Comparison of ENCODE assay signal across 19 mouse cellular contexts in genomic region chr8:13109416-13109960, GRCm38 (mm10). TPM values are rescaled to one million over a fixed set of nuclear protein-coding genes. Genes with fewer than 3 reads are reported as not detected.
DNase-seq lines count a peak whose midpoint lies in the region; ATAC-seq and TF ChIP-seq lines count a peak whose summit lies in the region.
"Had no signal": no experiment of that assay in that cellular context is flagged by ENCODE, and none has a peak within 500 bp of the region (broad histone marks: within the 10 kb centered on the region; RNA-seq: fewer than 3 reads in every experiment).

No protein-coding gene starts in this region.

- TF ChIP-seq POLR2A in testis, adult 2 months (IDR thresholded peaks at IDR 0.05; ENCODE audit: control insufficient read depth, low read depth, low read length): no peak

- TF ChIP-seq CTCF in testis, adult 2 months (IDR thresholded peaks at IDR 0.05; ENCODE audit: control insufficient read depth, insufficient read depth, insufficient replicate concordance, low read depth, low read length): no peak
- TF ChIP-seq CTCF in liver, embryonic 14.5 days (IDR thresholded peaks at IDR 0.05; ENCODE audit: low read depth): no peak

- 50% methylated on average over 1 of the region's 1 CpGs for WGBS in liver, embryonic 14.5 days (ENCODE audit: insufficient replicate concordance)

- no peak for DNase-seq in testis, postnatal 10 days (ENCODE audit: low spot score)
- DNase-seq in liver, embryonic 14.5 days (ENCODE audit: low read depth in 3 of 3, low spot score in 3 of 3): no peak
- no peak for DNase-seq in thymus, postnatal 25 days
- DNase-seq in kidney, adult 11 months: no peak
- DNase-seq: B cell, adult 2 months; cerebellum, adult 8-10 months; gastrocnemius, postnatal 36 days; thymus, postnatal 4 days had no signal

- no peak overlapping the region; the same call in 1 of the 2 replicates for H3K9ac ChIP-seq in liver, embryonic 14.5 days (replicated peaks)

- H3K27me3 ChIP-seq in erythroblast, embryonic 14.5 days (ENCODE audit: control insufficient read depth): no peaks in the 10 kb centered on the region
- no peaks in the 10 kb centered on the region for H3K27me3 ChIP-seq in testis, adult 2 months (ENCODE audit: control insufficient read depth, insufficient read depth, low read length)
- H3K27me3 ChIP-seq in liver, embryonic 14.5 days (ENCODE audit: control insufficient read depth, insufficient read depth, low read length): no peaks in the 10 kb centered on the region
- H3K27me3 ChIP-seq: megakaryocyte, embryonic 14.5 days had no signal

- no peaks in the 10 kb centered on the region for H3K9me3 ChIP-seq in erythroblast, embryonic 14.5 days (ENCODE audit: control insufficient read depth, low read length)
- H3K9me3 ChIP-seq in liver, embryonic 14.5 days (ENCODE audit: control insufficient read depth, low read length): no peaks in the 10 kb centered on the region
- H3K9me3 ChIP-seq: megakaryocyte, embryonic 14.5 days had no signal

- TF ChIP-seq EP300 in liver, embryonic 14.5 days (IDR thresholded peaks at IDR 0.05; ENCODE audit: low read depth): no peak

- H3K4me3 ChIP-seq in erythroblast, embryonic 14.5 days (replicated peaks): peak overlapping the region; percentile 99
- no peak overlapping the region for H3K4me3 ChIP-seq in testis, adult 2 months (ENCODE audit: control insufficient read depth, low read depth, low read length)
- H3K4me3 ChIP-seq in liver, embryonic 14.5 days (ENCODE audit: insufficient read depth in 1 of 2, low read depth in 2 of 2, low read length in 2 of 2): peak overlapping the region in 1 of 2 experiments; percentile 95; a peak in 2 of 4 replicates
- H3K4me3 ChIP-seq: megakaryocyte, embryonic 14.5 days had no signal

- peak overlapping the region; percentile 80 for H3K4me2 ChIP-seq in liver, embryonic 14.5 days (ENCODE audit: low read depth)

- peak overlapping the region; percentile 16; the same call in 1 of the 2 replicates for H3K27ac ChIP-seq in testis, adult 2 months (ENCODE audit: control insufficient read depth, insufficient read depth, low read depth, low read length)
- H3K27ac ChIP-seq in liver, embryonic 14.5 days: peak overlapping the region; percentile 92

- peaks cover 64% of the 10 kb centered on the region for H3K4me1 ChIP-seq in erythroblast, embryonic 14.5 days (ENCODE audit: control insufficient read depth)
- H3K4me1 ChIP-seq in testis, adult 2 months (ENCODE audit: control insufficient read depth, insufficient read depth, low read length): peaks cover 2% of the 10 kb centered on the region; the same call in 1 of the 2 replicates
- peaks cover 29 to 31% of the 10 kb centered on the region in 2 experiments for H3K4me1 ChIP-seq in liver, embryonic 14.5 days (replicated peaks; ENCODE audit: control insufficient read depth in 2 of 2, insufficient read depth in 2 of 2, low read length in 1 of 2)

- ATAC-seq in erythroblast, adult 5-6 weeks (replicated peaks; ENCODE audit: low FRiP score, poor library complexity, severe bottlenecking): no peak
- no peak for ATAC-seq in liver, embryonic 14.5 days (ENCODE audit: insufficient read depth)
- ATAC-seq: forebrain, embryonic 16.5 days; hindbrain, embryonic 16.5 days; intestine, embryonic 16.5 days; midbrain, embryonic 16.5 days had no signal

- peaks cover 73% of the 10 kb centered on the region for H3K36me3 ChIP-seq in erythroblast, embryonic 14.5 days (ENCODE audit: control insufficient read depth)
- H3K36me3 ChIP-seq in testis, adult 2 months (ENCODE audit: control insufficient read depth, insufficient read depth, low read length): no peaks in the 10 kb centered on the region; the same call in 1 of the 2 replicates
- H3K36me3 ChIP-seq in liver, embryonic 14.5 days (replicated peaks; ENCODE audit: control insufficient read depth, insufficient read depth, low read depth): peaks cover 12% of the 10 kb centered on the region

RNA-seq across cellular contexts. Expression of gene Cul4a, which starts 4.1 kb away (rescaled TPM):
- 2.4 and 3.6 TPM in 2 replicates for polyA plus RNA-seq in erythroblast, embryonic 14.5 days (2012)
- 390 and 405 TPM in 2 replicates for total RNA-seq in erythroblast, adult 5-6 weeks (2015; ENCODE audit: low replicate concordance)
- 552 and 664 TPM in 2 replicates for total RNA-seq in erythroblast, adult 5-6 weeks (2017; ENCODE audit: low replicate concordance)
- polyA plus RNA-seq in testis, adult 2 months (2012; rRNA removed): 65.5 and 68.3 TPM in 2 replicates
- polyA plus RNA-seq in liver, embryonic 14.5 days (2012; rRNA removed): 38.9 and 48.5 TPM in 2 replicates
- polyA plus RNA-seq in liver, embryonic 14.5 days (2014; fragmentation: Nextera tagmentation; extraction: Ambion mirVana): 68.8 and 83.0 TPM in 2 replicates

RNA-seq across cellular contexts. Expression of gene Pcid2, which starts 4.2 kb away (rescaled TPM):
- polyA plus RNA-seq in erythroblast, embryonic 14.5 days (2012): 0.54 and 1.6 TPM in 2 replicates
- total RNA-seq in erythroblast, adult 5-6 weeks (2015; ENCODE audit: low replicate concordance): 7.5 and 8.6 TPM in 2 replicates
- 7.8 and 12.1 TPM in 2 replicates for total RNA-seq in erythroblast, adult 5-6 weeks (2017; ENCODE audit: low replicate concordance)
- 54.1 and 61.8 TPM in 2 replicates for polyA plus RNA-seq in testis, adult 2 months (2012; rRNA removed)
- polyA plus RNA-seq in liver, embryonic 14.5 days (2012; rRNA removed): 9.9 and 10.9 TPM in 2 replicates
- 12.3 and 13.2 TPM in 2 replicates for polyA plus RNA-seq in liver, embryonic 14.5 days (2014; fragmentation: Nextera tagmentation; extraction: Ambion mirVana)

RNA-seq across cellular contexts. Expression of gene Proz, which starts 48.8 kb away (rescaled TPM):
- polyA plus RNA-seq in erythroblast, embryonic 14.5 days (2012): 0.02 and 0.07 TPM in 2 replicates
- total RNA-seq in erythroblast, adult 5-6 weeks (2015; ENCODE audit: low replicate concordance): not detected in 2 replicates
- total RNA-seq in erythroblast, adult 5-6 weeks (2017; ENCODE audit: low replicate concordance): not detected in 2 replicates
- 0.07 and 0.18 TPM in 2 replicates for polyA plus RNA-seq in testis, adult 2 months (2012; rRNA removed)
- 22.6 and 24.6 TPM in 2 replicates for polyA plus RNA-seq in liver, embryonic 14.5 days (2012; rRNA removed)
- 30.2 and 31.1 TPM in 2 replicates for polyA plus RNA-seq in liver, embryonic 14.5 days (2014; fragmentation: Nextera tagmentation; extraction: Ambion mirVana)
- total RNA-seq: gastrocnemius, postnatal 36 days; hematopoietic stem cell, adult 5-6 weeks; layer of hippocampus, postnatal 10 days; left cerebral cortex, adult 8-10 months had no signal

RNA-seq across cellular contexts. Expression of gene Lamp1, which starts 49.5 kb away (rescaled TPM):
- polyA plus RNA-seq in erythroblast, embryonic 14.5 days (2012): 11.0 and 19.7 TPM in 2 replicates
- 101 and 131 TPM in 2 replicates for total RNA-seq in erythroblast, adult 5-6 weeks (2015; ENCODE audit: low replicate concordance)
- 103 and 130 TPM in 2 replicates for total RNA-seq in erythroblast, adult 5-6 weeks (2017; ENCODE audit: low replicate concordance)
- polyA plus RNA-seq in testis, adult 2 months (2012; rRNA removed): 583 and 634 TPM in 2 replicates
- polyA plus RNA-seq in liver, embryonic 14.5 days (2012; rRNA removed): 112 and 137 TPM in 2 replicates
- polyA plus RNA-seq in liver, embryonic 14.5 days (2014; fragmentation: Nextera tagmentation; extraction: Ambion mirVana): 178 and 198 TPM in 2 replicates

Comparison
In these comparisons a context has a peak if more than half of its experiments do, and no peak if none do; other contexts are left out.
1. RNA of gene Proz, which starts 48.8 kb away (polyA plus RNA-seq): 22.6 to 31.1 TPM in liver, embryonic 14.5 days; 0.07 to 0.18 TPM in testis, adult 2 months and 0.02 to 0.07 TPM in erythroblast, embryonic 14.5 days; every median in the first group is over 10 times any median in the second.